Mouse (Mus musculus) layer of hippocampus, postnatal 36 days (tissue): Measurements from ENCODE around the gene Rassf2. TPM values are rescaled to one million over a fixed set of nuclear protein-coding genes. Genes with fewer than 3 reads are reported as not detected.

ENCODE experiments used
- DNase-seq, 2 experiments: peaks; one replicate each; pipeline ENCODE4 v3.0.0; 2022
- total RNA-seq, 2 experiments: library from RNA; stranded (reverse); gene quantifications; 2 replicates each; pipeline ENCODE4 v1.2.3; 2021

Gene Rassf2
- total RNA-seq: 10 to 100 TPM; 37.2 to 39.4 TPM

DNA sequence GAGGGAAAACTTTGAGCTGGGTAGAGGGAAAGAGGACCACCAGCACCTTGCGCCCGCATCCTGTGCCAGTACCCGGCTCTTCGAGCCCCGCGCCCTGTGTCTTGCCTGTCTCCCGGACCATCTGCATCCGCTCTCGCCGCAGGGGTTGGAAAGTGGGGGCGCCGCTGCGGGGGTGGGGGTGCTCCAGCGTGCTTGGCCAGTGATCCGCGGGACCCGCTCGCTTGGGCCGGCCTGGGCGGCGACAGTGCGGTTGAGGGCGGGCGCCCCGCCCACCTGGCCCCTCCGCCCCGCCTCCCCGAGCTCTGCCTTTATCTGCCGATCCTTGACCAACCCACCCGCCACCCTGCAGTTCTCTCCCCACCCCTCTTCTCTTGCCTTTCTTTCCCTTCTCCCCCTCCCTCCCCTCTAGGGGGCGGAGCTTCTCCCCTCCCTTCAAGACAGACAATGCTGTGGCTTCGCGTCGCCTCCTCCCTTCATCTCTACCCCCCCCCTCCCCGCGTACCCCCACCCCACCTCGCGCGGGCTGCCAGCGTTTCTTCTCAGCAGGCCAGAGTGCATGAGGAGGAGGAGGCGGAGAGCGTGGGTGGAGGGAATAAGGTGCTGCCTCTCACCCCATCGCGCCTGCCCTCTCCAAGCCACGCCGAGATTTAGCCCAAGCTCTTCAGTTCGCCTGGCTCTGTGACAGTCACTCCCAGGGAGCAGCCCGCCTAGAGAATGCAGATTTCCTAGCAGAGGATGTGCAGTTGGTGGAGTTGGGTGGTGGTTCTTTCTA is at the start of gene Rassf2:
TSS of gene Rassf2 (minus strand) at position 613 of the 772 bp plus-strand sequence.
- peak; percentile 77 to 81 for DNase-seq

DNA sequence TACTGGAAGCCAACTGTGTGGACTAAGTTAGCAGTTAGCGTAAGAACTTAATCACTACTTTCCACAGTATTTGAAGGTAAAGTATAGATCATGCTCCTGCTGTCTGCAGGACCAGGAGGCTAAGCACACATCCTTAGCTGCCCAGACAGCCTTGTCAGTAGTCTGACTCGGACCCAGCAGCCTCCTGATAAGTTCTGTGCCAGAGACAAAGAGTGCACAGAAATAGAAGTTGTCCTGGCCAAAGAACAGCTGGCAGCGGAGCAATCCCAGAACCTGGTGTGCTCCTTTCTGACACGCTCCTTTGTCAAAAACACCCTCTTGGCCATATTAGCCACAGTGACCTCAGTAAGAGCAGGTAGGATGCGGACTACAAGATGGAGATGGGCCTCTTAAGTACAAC is 49.1 kb upstream of the Rassf2 start:
- DNase-seq: no peak

DNA sequence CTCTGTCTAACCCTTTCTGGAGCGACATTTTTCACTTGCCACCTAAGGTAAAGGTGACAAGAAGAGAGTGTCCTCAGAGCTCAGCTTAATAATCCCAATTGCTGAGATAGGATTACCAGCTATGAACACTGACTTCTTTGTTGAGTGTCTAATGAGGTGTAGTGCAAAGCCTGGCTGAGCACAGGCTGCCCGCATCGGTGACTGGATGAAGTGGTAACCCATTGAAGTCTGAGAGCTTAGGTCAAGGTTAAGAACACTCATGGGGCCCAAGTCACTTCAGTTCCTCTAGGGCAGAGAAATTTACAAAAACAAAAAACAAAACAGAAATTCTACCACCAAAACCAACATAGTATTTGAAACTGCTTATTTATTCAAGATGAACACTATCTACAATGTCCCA is 43.0 kb upstream of the Rassf2 start:
- DNase-seq: no peak

DNA sequence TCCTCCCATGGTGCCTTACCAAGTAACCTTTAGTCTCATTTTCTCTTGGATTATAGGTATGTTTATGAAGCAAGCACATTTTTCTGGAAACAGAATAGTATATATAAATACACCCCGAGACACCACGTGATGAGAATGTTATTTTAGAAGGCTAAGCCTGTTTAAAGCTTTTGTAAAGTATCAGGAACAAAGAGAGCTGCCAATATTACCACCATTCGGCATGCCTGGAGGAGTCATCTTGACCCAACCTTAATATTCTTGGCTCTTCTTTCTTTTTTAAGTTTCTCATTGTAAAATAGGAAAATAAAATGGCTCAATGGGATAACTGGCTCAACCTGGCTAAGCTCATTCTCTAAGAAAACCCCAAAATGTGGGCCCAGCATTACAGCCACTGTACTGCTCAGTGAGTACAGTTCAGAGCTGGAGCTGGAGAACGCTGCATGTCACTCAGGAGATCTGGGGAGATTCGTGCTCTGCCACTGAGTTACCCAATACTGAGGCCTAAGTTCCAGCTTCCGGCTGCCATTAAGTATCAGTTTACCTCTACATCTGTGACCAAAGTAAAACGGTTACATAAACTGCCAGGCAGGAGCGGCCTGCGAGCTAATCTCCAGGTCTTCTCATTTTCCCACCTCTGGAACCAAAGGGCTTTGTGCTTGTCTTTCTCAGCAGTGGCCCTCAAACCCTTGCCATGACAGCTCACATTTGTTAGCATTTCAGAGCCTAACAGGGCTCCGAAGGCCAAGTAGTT is 40.1 kb upstream of the Rassf2 start:
- no peak for DNase-seq

DNA sequence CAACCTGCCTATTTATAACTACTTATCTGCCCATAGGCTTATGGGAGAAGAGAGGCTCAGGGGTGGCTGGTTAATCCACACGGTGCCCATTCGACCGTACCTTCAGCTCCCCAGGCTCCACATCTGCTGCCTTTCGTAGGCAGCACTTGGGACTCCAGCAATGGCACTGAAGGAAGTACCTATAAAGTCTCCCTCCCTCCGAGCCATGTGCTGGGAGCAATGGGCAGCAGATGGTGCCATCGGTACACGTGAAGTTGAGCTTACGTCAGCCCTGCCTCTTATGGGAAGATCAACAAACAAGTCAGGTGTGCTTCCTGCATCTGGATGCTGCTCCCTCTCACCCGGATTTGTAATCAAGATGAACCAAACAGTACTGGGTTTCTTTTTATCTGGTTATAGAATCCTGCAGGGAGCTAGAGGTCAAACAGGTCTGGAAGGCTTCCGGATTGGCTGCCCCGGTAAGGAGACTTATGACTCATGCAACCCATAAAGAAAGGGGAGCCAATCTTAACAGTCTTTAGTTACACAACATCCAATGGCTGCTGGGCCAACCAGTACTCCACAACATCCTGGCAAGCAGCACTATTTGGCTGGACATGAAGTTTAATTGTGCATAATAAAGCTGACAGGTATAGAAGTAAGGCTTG is 34.2 kb upstream of the Rassf2 start:
- DNase-seq: no peak

DNA sequence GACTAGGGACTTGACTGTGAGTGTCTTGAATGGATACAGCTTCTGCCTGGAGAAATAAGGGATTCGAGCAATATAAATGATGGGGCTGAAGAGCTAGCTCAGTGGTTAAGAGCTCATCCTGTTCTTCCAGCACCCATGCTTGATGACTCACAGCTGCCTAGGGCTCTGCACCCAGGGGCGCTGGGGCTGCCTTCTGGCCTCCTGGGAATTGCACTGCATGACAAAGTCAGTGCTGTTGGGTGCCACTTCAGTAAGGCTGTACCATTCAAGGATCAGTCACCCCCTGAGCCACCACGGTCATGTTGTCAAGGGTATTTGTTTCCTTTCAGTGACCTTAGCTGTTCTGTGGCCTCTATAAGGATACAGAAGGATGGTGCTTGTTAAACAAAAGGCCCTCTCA is 33.7 kb upstream of the Rassf2 start:
- no peak for DNase-seq

DNA sequence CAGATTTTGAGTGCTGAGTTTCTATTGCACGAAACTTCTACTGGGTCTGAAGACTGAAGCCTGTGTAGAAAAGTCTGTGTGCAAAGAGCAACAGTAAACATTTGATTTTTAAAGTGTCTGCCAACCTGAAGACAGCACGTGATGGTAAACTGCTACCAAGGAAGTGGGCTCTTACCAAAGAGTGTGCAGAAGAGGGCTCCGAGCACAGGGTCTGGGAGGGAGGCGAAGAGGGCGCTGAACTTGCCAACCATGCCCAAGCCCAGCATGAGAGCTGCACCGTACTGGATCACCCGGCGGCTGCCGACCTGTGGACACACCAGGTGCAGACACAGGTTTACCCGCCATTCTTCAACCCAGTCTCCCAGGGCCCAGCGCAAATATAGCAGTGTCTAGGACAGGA is 31.8 kb upstream of the Rassf2 start:
- no peak for DNase-seq

DNA sequence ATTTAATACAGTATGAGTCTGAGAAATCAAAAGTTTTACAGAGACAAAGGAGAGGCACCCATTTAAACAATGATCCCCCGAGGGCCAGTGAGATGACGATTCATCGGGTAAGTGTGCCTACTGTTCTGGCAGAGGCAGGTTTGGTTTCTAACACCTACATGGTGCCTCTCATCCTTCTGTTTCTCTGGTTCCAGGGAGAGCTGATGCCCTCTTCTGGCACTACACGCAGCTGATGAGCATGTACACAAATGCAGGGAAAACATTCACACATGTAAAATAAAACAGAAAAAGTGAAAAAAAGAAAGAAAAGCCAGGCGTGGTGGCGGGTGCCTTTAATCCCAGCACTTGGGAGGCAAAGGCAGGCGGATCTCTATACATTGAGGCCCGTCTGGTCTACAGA is 29.9 kb upstream of the Rassf2 start:
- DNase-seq: peak in 1 of 2 experiments; percentile 19

DNA sequence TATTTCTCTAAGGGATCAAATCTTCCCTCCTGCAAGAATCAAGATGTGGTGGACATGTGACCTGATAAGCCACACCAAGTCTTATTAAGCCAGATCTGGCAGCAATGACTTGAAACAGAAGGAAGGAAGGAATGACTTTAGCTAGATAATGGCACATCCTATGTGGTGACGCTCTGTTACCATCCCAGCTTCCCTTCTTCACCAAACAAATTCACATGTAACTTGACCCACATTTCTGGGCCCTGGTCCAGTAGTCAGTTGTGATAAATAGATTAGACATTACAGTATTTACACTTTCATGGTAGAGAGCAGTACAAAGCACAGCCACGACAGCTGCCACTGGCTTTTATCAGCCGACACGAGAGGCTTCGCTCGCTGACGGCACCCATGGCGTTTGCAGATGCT is 25.3 kb upstream of the Rassf2 start:
- no peak for DNase-seq

DNA sequence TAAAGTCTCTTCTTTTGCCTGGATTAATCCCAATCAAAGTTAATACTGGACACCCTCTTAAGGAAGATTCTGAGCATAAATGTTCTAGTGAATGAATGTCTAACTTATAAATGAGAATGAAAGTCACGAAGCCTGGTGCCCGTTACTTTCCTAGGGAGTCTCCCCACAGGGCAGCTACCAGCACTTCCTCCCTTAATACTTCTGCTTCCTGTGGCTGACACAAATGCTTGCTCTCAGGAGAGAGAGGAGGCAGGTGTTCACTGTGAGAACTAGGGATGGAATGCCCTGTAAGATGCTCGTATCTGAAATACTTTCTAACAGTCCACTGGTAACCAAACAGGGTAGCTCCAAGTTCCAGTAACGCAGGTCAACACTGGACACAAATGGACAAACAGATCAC is 23.8 kb upstream of the Rassf2 start:
- DNase-seq: no peak

DNA sequence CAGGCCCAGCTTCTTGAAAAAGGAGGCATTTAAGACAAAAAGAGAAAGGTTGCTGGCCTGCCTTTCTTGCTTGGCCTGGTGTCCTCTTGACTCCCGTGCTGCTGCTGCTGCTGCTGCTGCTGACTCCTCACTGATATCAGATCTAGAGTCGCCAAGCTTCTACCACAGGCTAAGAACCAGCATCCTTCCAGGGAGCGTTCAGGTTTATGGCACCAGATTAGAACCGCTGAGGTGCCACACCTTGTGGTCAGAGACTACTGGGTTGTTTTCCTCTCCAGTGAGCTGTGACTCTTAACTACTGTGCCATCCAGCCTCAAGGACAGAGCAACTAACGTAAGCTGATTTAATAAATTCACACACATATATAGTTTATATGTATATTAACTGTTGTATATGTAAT is 21.7 kb upstream of the Rassf2 start:
- no peak for DNase-seq

DNA sequence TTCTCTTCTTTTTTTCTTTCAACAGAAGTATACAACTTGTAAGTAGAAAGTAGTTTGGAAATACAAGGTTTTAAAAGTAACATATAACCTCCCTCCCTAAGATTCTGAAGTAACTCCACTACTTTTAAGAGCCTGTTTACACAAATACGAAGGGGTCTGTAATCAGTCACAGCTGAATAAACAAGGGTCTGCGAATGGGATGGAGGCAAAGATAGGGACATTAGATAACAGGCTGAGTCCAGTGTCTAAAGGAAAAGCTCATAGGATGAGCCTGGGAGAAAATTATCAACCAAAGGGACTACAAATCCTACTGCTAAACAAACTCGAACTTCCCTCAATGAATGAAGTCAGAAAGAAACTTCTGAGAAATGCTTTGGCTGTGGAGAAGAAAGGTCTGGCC is 19.9 kb upstream of the Rassf2 start:
- no peak for DNase-seq

DNA sequence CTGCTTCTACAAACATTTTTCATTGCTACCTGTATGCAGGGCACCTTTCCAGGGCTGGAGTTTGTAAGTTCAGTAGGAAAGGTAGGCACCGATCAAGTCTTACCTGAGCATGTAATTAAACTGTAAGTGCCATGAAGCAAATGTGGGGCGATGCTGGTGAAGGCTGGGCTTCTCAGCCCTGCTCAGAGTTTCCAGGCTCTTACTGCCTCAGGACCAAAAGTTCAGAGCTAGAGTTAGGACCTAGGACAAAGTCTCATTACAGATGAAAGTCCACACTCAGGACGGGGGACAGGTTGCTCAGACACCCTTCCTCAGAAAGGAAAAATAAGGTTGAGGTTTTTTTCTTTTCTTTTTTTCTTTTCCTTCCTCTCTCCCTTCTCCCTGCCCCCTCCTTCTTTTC is 19.4 kb upstream of the Rassf2 start:
- DNase-seq: no peak

DNA sequence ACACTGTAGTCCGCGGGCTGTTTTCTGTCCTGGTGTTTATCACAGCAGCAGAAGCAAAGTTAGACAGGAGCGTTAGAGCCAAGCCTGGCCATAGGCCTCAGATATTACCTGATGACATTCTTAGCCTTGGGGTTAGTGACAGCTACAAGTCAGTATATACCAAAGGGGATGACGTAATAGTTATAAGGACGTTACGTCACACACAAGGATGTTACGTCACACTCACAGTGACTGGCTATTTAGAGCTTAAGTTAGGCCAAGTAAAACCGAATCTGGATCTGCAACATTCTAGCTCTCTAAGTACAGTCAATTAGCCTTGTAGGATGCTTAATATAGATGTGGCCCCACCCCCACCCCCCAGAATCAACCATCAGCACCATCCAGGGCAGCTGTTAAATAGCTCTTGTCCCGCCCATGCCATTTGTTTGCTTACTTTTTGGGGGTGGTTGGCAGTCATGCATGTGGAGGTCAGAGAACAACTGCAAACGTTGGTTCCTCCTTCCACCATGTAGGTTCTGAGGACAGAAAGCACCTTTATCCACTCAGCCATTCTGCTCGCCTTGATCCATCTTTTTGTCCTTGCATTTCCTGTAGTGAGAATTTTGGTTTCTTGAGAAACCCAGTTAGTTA is 18.2 kb upstream of the Rassf2 start:
- DNase-seq: no peak

DNA sequence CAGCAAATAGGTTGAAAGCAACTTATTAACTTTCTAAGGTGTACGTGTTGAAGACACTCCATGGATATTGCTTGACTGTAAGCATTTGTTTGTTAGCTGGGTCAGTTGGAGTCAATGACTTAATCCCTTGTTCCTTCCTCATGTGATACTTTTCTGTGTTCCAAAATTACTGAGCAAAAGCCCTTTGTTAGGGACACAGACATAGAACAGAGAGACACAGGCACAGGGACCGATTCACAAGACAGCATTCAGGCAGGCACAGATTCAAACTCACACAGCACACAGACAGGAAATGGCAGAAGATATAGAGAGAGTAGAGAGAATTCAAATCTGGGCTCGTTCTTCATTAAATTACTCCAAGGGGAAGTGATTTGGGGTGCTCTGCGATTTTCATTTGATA is 17.3 kb upstream of the Rassf2 start:
- no peak for DNase-seq

DNA sequence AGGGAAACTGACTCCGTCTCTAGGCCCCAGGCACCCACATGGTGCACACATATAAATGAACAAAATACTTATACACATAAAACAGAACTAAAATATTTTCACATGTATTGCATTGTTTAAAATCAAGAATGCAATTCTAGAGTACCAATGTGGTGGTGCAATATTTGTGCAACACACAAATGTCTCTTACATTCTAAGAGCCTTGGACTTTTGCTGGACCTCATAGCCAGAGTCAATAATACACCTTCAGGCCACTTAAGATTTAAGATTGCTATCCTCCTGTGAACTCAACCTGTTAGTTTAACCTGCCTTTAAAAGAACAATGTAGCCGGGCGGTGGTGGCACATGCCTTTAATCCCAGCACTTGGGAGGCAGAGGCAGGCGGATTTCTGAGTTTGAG is 16.6 kb upstream of the Rassf2 start:
- DNase-seq: no peak

DNA sequence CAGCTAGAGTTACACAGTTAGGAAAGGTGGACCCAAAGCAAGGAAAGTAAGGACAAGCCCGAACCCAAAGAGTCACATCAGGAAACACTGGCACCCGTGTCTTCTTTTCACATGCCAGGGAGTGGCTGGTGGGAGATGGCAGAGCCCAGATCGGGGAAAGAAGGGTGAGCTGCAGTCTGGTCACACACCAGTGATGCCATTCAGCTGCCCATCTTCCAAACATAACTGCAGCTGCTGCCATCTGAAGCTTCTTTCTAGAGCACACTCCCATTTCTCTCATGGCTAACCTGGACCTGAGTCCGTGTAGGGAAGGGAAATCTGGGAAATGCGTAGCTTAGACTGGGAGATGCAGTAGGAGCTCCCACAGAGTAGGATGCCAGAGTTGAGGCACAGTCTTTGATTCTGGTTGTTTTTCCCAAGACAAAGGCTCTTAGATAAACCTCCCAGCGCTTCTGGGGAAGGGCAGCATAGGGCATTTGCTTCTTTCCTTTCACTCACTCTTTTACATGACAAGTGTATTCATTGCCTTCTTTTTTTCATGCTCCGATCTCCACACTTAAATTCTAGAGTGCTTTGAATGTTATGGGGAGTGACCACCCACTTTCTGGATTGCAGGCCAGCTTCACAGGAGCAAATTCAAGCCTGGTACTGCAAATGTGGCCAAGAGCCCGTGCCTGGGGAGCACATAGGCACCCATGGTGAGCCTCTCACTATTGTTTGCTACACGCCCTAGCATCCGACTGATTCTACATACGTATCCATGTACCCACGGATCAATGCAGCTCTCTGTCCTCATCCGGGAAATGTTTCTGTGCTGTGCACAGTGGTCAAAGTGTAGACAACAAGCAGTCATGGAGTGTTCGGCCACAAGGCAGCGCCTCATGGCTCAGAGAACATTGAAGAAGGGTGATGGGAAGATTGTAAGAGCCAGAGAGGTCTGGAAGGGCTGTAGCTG is 14.5 kb upstream of the Rassf2 start:
- no peak for DNase-seq

DNA sequence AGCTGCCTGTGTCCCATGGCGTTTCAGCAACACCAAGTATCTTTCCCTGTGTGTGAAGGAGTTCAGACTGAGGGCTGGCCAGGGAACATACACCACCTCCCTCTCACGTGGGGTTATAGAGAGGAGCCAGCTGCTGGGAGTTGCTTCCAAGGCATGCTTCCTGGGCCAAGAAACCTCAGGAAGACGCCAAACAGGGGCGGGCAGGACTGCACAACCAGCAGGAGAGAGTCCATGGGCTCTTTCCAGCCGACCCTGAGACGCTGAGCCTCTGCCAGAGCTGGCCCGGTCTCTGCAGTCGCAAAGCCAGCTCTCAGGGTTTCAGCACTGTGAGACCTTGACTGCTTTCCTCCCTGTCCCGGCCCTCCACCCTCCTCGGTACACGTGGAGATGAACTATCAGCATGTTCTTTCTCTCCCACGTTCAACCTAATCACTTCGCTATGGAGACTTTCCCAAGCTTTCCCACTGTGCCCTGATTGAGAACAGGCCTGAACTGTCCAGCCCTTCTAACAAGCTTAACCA is 13.1 kb upstream of the Rassf2 start:
- DNase-seq: peak; percentile 62 to 73

DNA sequence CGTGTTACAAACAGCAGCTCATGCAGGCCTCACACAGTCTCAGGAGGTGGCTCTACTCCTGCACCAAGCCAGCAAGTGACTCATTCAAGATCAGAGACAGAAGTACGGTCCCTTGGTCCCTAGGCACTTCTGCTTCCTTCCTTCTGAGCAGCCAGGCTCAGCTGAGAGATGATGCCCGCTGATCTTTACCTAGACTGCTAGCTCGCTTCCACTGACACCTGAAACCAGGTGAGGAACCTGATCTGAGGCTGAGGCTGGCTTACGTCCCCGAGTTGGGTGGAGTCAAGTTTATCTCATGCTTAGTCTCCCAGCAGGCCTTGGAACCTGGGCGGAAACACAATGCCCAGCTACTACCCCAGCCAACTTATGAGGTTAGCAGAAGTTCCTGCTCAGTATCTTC is 9.8 kb upstream of the Rassf2 start:
- no peak for DNase-seq

DNA sequence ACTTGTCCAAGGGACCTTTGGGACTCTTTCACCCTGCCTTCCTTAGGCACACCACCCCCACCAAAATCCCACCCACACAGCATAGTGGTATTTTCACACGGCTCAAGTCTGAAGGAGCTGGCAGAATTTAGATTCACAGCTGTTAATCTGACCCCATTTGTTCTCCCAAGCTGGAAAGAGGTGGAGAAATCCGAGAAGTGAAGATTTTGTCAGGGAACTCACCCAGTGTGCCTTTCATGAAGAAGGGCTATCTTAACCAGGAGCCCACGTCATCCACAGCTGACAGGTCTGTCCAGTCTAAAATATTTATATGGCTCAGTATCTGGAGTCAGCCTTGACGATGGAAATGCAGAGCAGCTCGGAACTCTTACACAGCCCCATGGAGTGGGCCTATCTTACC is 6.3 kb upstream of the Rassf2 start:
- no peak for DNase-seq

DNA sequence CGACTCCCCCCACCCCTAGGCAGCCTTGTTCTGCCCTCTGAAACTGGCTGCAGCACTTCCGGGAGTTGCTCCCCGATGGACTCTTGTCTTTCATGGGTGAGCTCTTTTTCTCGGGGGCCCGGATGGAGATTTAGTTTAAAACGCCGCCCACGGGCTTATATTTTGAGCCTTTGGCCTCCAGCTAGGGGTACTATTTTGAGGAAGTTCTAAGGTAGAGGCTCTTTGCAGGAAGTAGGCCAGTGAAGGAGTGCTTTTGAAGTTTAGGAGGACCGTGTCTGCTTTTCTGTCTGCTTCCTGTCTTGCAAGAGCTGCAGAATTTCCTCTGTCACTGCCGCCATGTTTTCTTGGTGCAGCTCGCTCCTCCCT is 5.4 kb upstream of the Rassf2 start:
- DNase-seq: no peak
